Comparison of ENCODE assay signal across 17 mouse cellular contexts in the genomic region with DNA sequence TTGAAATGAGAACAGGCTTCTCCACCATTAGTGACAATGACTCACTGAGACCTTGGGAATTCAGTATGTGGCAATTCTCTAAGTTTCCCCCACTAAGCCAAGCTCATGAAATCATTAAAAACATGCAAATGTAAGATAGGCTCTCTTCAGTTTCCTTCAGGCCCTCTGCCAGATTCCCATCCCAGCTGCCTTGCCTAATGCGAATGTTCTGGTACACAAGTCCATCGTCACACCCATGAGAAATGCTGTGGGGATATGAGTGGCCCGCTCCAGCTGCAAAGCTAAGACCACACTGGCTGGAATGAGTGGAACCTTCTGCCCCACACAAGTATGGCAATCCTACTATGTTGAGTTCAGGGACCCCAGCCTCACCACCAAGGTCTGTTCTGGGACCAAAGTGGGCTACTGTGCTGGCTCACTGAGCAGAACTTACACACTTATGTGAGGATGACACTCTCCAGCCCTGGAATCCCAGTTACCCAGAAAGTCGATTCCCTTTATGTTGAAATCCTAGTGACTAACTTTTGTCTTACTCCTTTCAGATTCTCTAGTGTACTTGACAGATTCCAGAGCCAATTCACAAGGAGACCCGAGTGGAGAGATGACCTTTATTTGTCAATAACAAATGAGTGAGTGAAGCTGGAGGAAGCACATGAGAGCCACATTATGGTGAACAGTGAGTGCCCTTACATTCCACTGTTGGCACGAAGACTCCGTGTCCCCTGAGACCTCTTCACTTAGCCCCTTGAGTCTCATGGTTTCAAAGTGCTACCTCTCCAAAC. TPM values are rescaled to one million over a fixed set of nuclear protein-coding genes. Genes with fewer than 3 reads are reported as not detected.
DNase-seq lines count a peak whose midpoint lies in the region; ATAC-seq lines count a peak whose summit lies in the region.
"Had no signal": no experiment of that assay in that cellular context is flagged by ENCODE, and none has a peak within 500 bp of the region (broad histone marks: within the 10 kb centered on the region; RNA-seq: fewer than 3 reads in every experiment).

No protein-coding gene starts in this region.

- peaks cover 6% of the 10 kb centered on the region; the same call in 1 of the 2 replicates for H3K36me3 ChIP-seq in heart, embryonic 12.5 days
- H3K36me3 ChIP-seq: liver, embryonic 15.5 days; midbrain, embryonic 10.5 days had no signal

- no peak overlapping the region for H3K4me3 ChIP-seq in heart, embryonic 12.5 days
- H3K4me3 ChIP-seq: layer of hippocampus, adult 2 months; liver, embryonic 15.5 days; midbrain, embryonic 10.5 days had no signal

- H3K9ac ChIP-seq in heart, embryonic 12.5 days, result no peak overlapping the region
- H3K9ac ChIP-seq: liver, embryonic 15.5 days had no signal

- WGBS in heart, embryonic 12.5 days, result 74% methylated on average over 7 of the region's 7 CpGs

- peak; percentile 75 to 87 for DNase-seq in heart, adult 18-20 months
- peak; percentile 53 for DNase-seq in adrenal gland, postnatal 10 days
- DNase-seq in gastrocnemius, postnatal 14 days, result peak; percentile 78
- DNase-seq in lung, postnatal 14 days, result peak; percentile 67
- DNase-seq in cerebellum, adult 8-10 months, result no peak
- DNase-seq in layer of hippocampus, adult 11-12 months (ENCODE audit: low spot score), result no peak
- DNase-seq in kidney, postnatal 36 days, result no peak
- DNase-seq: cerebellum, adult 18-20 months; left cerebral cortex, postnatal 4 days; thymus, adult 2 months had no signal

- H3K9me3 ChIP-seq in heart, embryonic 12.5 days (replicated peaks), result no peaks in the 10 kb centered on the region
- H3K9me3 ChIP-seq: G1E; liver, embryonic 15.5 days; midbrain, embryonic 10.5 days had no signal

- H3K27ac ChIP-seq in heart, embryonic 12.5 days (ENCODE audit: poor library complexity, severe bottlenecking), result no peak overlapping the region
- H3K27ac ChIP-seq: layer of hippocampus, adult 2 months; liver, embryonic 15.5 days; midbrain, embryonic 10.5 days had no signal

- no peak for ATAC-seq in heart, embryonic 12.5 days (ENCODE audit: insufficient number of reproducible peaks, low FRiP score)
- ATAC-seq: intestine, embryonic 16.5 days had no signal

- H3K27me3 ChIP-seq in heart, embryonic 12.5 days (replicated peaks), result no peaks in the 10 kb centered on the region

- intact Hi-C loops in gastrocnemius, postnatal 14 days (cut with DNase I; ENCODE audit: low total_unique reads), result no loop called here

- H3K4me1 ChIP-seq in heart, embryonic 12.5 days (replicated peaks), result peaks cover 14% of the 10 kb centered on the region; the same call in 1 of the 2 replicates
- H3K4me1 ChIP-seq: midbrain, embryonic 10.5 days had no signal

- no peak overlapping the region for H3K4me2 ChIP-seq in heart, embryonic 12.5 days
- H3K4me2 ChIP-seq: liver, embryonic 15.5 days had no signal

RNA-seq across cellular contexts. Expression of a gene that starts 13.8 kb away (rescaled TPM):
- 1 to 10 TPM; 4.2 to 5.1 TPM for total RNA-seq in heart, adult 18-20 months (2021)
- polyA plus RNA-seq in heart, embryonic 12.5 days (2016; fragmentation: Nextera tagmentation; extraction: Ambion mirVana), result 8.1 and 11.6 TPM in 2 replicates
- 1 to 10 TPM; 9.1 to 9.2 TPM for total RNA-seq in adrenal gland, postnatal 10 days (2021)
- 1 to 10 TPM; 5.5 to 6.3 TPM for total RNA-seq in gastrocnemius, postnatal 14 days (2021)

RNA-seq across cellular contexts. Expression of a gene that starts 14.0 kb away (rescaled TPM):
- 10 to 100 TPM; 42.4 to 45.3 TPM for total RNA-seq in heart, adult 18-20 months (2021)
- polyA plus RNA-seq in heart, embryonic 12.5 days (2016; fragmentation: Nextera tagmentation; extraction: Ambion mirVana), result 59.7 and 65.0 TPM in 2 replicates
- 10 to 100 TPM; 58.4 to 67.6 TPM for total RNA-seq in adrenal gland, postnatal 10 days (2021)
- 10 to 100 TPM; 35.2 to 40.4 TPM for total RNA-seq in gastrocnemius, postnatal 14 days (2021)

RNA-seq across cellular contexts. Expression of a gene that starts 19.6 kb away (rescaled TPM):
- total RNA-seq in heart, adult 18-20 months (2021), result 10 to 100 TPM; 13.5 to 15.7 TPM
- 0.34 and 0.50 TPM in 2 replicates for polyA plus RNA-seq in heart, embryonic 12.5 days (2016; fragmentation: Nextera tagmentation; extraction: Ambion mirVana)
- total RNA-seq in adrenal gland, postnatal 10 days (2021), result 10 to 100 TPM; 12.1 to 12.3 TPM
- 1 to 10 TPM; 7.2 to 8.7 TPM for total RNA-seq in gastrocnemius, postnatal 14 days (2021)
- polyA plus RNA-seq: G1E had no signal

RNA-seq across cellular contexts. Expression of a gene that starts 20.5 kb away (rescaled TPM):
- total RNA-seq in heart, adult 18-20 months (2021), result 100 to 1,000 TPM; 118 to 119 TPM
- 446 and 471 TPM in 2 replicates for polyA plus RNA-seq in heart, embryonic 12.5 days (2016; fragmentation: Nextera tagmentation; extraction: Ambion mirVana)
- total RNA-seq in adrenal gland, postnatal 10 days (2021), result 100 to 1,000 TPM; 224 to 328 TPM
- 100 to 1,000 TPM in 1 of 2 experiments, 10 to 100 TPM in 1; 93.2 to 102 TPM for total RNA-seq in gastrocnemius, postnatal 14 days (2021)

RNA-seq across cellular contexts. Expression of a gene that starts 29.2 kb away (rescaled TPM):
- 1,000 to 10,000 TPM; 5,748 to 6,764 TPM for total RNA-seq in heart, adult 18-20 months (2021)
- 3,183 and 3,245 TPM in 2 replicates for polyA plus RNA-seq in heart, embryonic 12.5 days (2016; fragmentation: Nextera tagmentation; extraction: Ambion mirVana)
- 10 to 100 TPM; 11.1 to 45.0 TPM for total RNA-seq in adrenal gland, postnatal 10 days (2021)
- 100 to 1,000 TPM; 273 to 573 TPM for total RNA-seq in gastrocnemius, postnatal 14 days (2021)
- total RNA-seq: hematopoietic stem cell, adult 5-6 weeks had no signal

Comparison
In these comparisons a context has a peak if more than half of its experiments do, and no peak if none do; other contexts are left out.
1. DNase-seq: peak in heart, adult 18-20 months (2 of 2), adrenal gland, postnatal 10 days (single experiment), gastrocnemius, postnatal 14 days (single experiment) and lung, postnatal 14 days (single experiment); none in cerebellum, adult 8-10 months (single experiment), layer of hippocampus, adult 11-12 months (single experiment) and kidney, postnatal 36 days (0 of 2).